Mouse (Mus musculus): ENCODE results near the gene Ikzf1.

GRCm38 (mm10) chr11:11815737-11816136 is 130.9 kb downstream of the Ikzf1 start:
- no peak for TF ChIP-seq EP300 (IDR thresholded peaks at IDR 0.05; ENCODE audit: low read depth)
- TF ChIP-seq CTCF (IDR thresholded peaks at IDR 0.05; ENCODE audit: low read depth): no peak

All from heart, postnatal 0 days (tissue).